In the genomic region with DNA sequence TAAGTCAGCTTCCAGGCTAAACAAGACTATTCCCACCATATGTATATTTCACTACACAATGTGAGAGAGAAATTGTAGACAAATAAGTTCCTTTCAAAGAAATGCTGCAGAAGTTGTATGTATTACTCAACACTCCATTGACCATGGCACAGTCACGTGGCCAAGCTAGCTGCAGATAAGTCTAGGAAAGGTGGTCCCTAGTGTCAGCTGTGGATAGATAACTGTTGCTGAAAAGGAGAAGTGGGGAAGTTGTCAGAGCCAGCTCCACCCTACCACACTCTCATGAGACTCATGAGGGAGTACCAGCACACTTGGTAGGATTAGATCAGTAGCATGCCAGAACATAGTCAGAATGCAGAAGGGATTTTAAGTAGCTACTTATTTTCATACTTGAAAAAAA, we compare ENCODE assay signal across 20 mouse cellular contexts. TPM values are rescaled to one million over a fixed set of nuclear protein-coding genes. Genes with fewer than 3 reads are reported as not detected.
DNase-seq lines count a peak whose midpoint lies in the region; ATAC-seq and TF ChIP-seq lines count a peak whose summit lies in the region.
"Had no signal": no experiment of that assay in that cellular context is flagged by ENCODE, and none has a peak within 500 bp of the region (broad histone marks: within the 10 kb centered on the region; RNA-seq: fewer than 3 reads in every experiment).

No protein-coding gene starts in this region.

- H3K4me3 ChIP-seq in G1E (ENCODE audit: low read depth, low read length) = no peak overlapping the region; the same call in 1 of the 2 replicates
- H3K4me3 ChIP-seq in liver, embryonic 14.5 days (ENCODE audit: insufficient read depth in 1 of 2, low read depth in 2 of 2, low read length in 2 of 2) = no peak overlapping the region
- H3K4me3 ChIP-seq: hindbrain, embryonic 15.5 days; layer of hippocampus, adult 2 months; limb, embryonic 12.5 days; midbrain, embryonic 12.5 days had no signal

- TF ChIP-seq CTCF in G1E (IDR thresholded peaks at IDR 0.05; ENCODE audit: low read depth, low read length) = no peak
- no peak for TF ChIP-seq CTCF in liver, embryonic 14.5 days (IDR thresholded peaks at IDR 0.05; ENCODE audit: low read depth)

- peak; percentile 81 for DNase-seq in G1E (ENCODE audit: low spot score)
- peak; percentile 37 for DNase-seq in c-Kit-positive CD71-positive TER-119-positive erythroid progenitor cells, embryonic 14.5 days (ENCODE audit: low spot score)
- peak; percentile 15 to 33 (median 29) for DNase-seq in liver, embryonic 14.5 days (ENCODE audit: low read depth in 3 of 3, low spot score in 3 of 3)
- no peak for DNase-seq in thymus, postnatal 0 days (ENCODE audit: low spot score)
- DNase-seq in left cerebral cortex, adult 8-10 months (ENCODE audit: low spot score in 2 of 2) = no peak
- DNase-seq: cerebellum, postnatal 10 days; gastrocnemius, postnatal 25 days; kidney, adult 11 months; kidney, postnatal 10 days had no signal

- ATAC-seq in G1E (ENCODE audit: extremely low read depth, insufficient number of reproducible peaks, low FRiP score, poor library complexity, severe bottlenecking) = peak; percentile 100
- peak; percentile 83 for ATAC-seq in liver, embryonic 14.5 days (ENCODE audit: insufficient read depth)
- peak; percentile 36; the same call in 1 of the 2 replicates for ATAC-seq in neutrophil, adult 5-6 weeks (ENCODE audit: extremely low read depth, insufficient number of reproducible peaks, low FRiP score, poor library complexity, severe bottlenecking)
- ATAC-seq in inflammation-experienced regulatory T-cells, adult 6 months = no peak

- no peak overlapping the region for H3K9ac ChIP-seq in liver, embryonic 14.5 days (replicated peaks)
- H3K9ac ChIP-seq: hindbrain, embryonic 15.5 days; limb, embryonic 12.5 days; midbrain, embryonic 12.5 days had no signal

- H3K9me3 ChIP-seq in G1E (replicated peaks) = no peaks in the 10 kb centered on the region
- no peaks in the 10 kb centered on the region for H3K9me3 ChIP-seq in liver, embryonic 14.5 days (ENCODE audit: control insufficient read depth, low read length)
- H3K9me3 ChIP-seq: hindbrain, embryonic 15.5 days; midbrain, embryonic 12.5 days had no signal

- H3K4me2 ChIP-seq in liver, embryonic 14.5 days (ENCODE audit: low read depth) = no peak overlapping the region
- H3K4me2 ChIP-seq: hindbrain, embryonic 15.5 days; limb, embryonic 12.5 days; midbrain, embryonic 12.5 days had no signal

- 6% methylated on average over 1 of the region's 1 CpGs for WGBS in liver, embryonic 14.5 days (ENCODE audit: insufficient replicate concordance)

- no peak overlapping the region for H3K27ac ChIP-seq in liver, embryonic 14.5 days
- H3K27ac ChIP-seq: hindbrain, embryonic 15.5 days; layer of hippocampus, adult 2 months; limb, embryonic 12.5 days; midbrain, embryonic 12.5 days had no signal

- peaks cover 37% of the 10 kb centered on the region for H3K4me1 ChIP-seq in G1E (ENCODE audit: insufficient read depth, low read depth, low read length)
- peaks cover 6 to 10% of the 10 kb centered on the region in 2 experiments for H3K4me1 ChIP-seq in liver, embryonic 14.5 days (replicated peaks; ENCODE audit: control insufficient read depth in 2 of 2, insufficient read depth in 2 of 2, low read length in 1 of 2)
- H3K4me1 ChIP-seq: limb, embryonic 12.5 days; midbrain, embryonic 12.5 days had no signal

- no peaks in the 10 kb centered on the region for H3K27me3 ChIP-seq in G1E (ENCODE audit: insufficient read depth, low read length)
- no peaks in the 10 kb centered on the region for H3K27me3 ChIP-seq in liver, embryonic 14.5 days (ENCODE audit: control insufficient read depth, insufficient read depth, low read length)
- H3K27me3 ChIP-seq: hindbrain, embryonic 15.5 days; limb, embryonic 12.5 days; midbrain, embryonic 12.5 days had no signal

- H3K36me3 ChIP-seq in G1E (replicated peaks) = peaks cover 33% of the 10 kb centered on the region
- no peaks in the 10 kb centered on the region for H3K36me3 ChIP-seq in liver, embryonic 14.5 days (replicated peaks; ENCODE audit: control insufficient read depth, insufficient read depth, low read depth)

- no peak; the same call in 1 of the 2 replicates for TF ChIP-seq EP300 in liver, embryonic 14.5 days (IDR thresholded peaks at IDR 0.05; ENCODE audit: low read depth)

RNA-seq across cellular contexts. Expression of gene Guca2a, which starts 28.0 kb away (rescaled TPM):
- not detected in 2 replicates for total RNA-seq in G1E (2014; fragmentation: Nextera tagmentation)
- not detected in 2 replicates for total RNA-seq in G1E (2017)
- polyA plus RNA-seq in G1E (2012) = not detected in 2 replicates
- polyA plus RNA-seq in liver, embryonic 14.5 days (2012; rRNA removed) = 0.14 TPM in 1 of 2 replicates, not detected in the other
- not detected in 2 replicates for polyA plus RNA-seq in liver, embryonic 14.5 days (2014; fragmentation: Nextera tagmentation; extraction: Ambion mirVana)
- not detected in 2 replicates for total RNA-seq in neutrophil, adult 5-6 weeks (2017)
- not detected for polyA plus RNA-seq in inflammation-experienced regulatory T-cells, adult 6 months (2017; shearing (Covaris generic))
- polyA plus RNA-seq in thymus, postnatal 0 days (2015; fragmentation: Nextera tagmentation; extraction: Ambion mirVana) = 0.69 TPM in 1 of 2 replicates, not detected in the other
- under 1 TPM in 1 of 4 experiments, not detected in 3; 0.68 TPM for total RNA-seq in left cerebral cortex, adult 8-10 months (2022)
- total RNA-seq: gastrocnemius, postnatal 25 days; layer of hippocampus, adult 2 months had no signal
- polyA plus RNA-seq: forebrain, embryonic 11.5 days; frontal cortex, adult 2 months; hindbrain, embryonic 15.5 days; limb, embryonic 12.5 days; midbrain, embryonic 12.5 days; neural tube, embryonic 14.5 days had no signal

RNA-seq across cellular contexts. Expression of gene Guca2b, which starts 49.3 kb away (rescaled TPM):
- not detected in 2 replicates for total RNA-seq in G1E (2014; fragmentation: Nextera tagmentation)
- total RNA-seq in G1E (2017) = 0.33 TPM in 1 of 2 replicates, not detected in the other
- not detected in 2 replicates for polyA plus RNA-seq in G1E (2012)
- 0.12 and 0.64 TPM in 2 replicates for polyA plus RNA-seq in liver, embryonic 14.5 days (2012; rRNA removed)
- not detected in 2 replicates for polyA plus RNA-seq in liver, embryonic 14.5 days (2014; fragmentation: Nextera tagmentation; extraction: Ambion mirVana)
- not detected in 2 replicates for total RNA-seq in neutrophil, adult 5-6 weeks (2017)
- not detected for polyA plus RNA-seq in inflammation-experienced regulatory T-cells, adult 6 months (2017; shearing (Covaris generic))
- polyA plus RNA-seq in thymus, postnatal 0 days (2015; fragmentation: Nextera tagmentation; extraction: Ambion mirVana) = 0.68 and 1.1 TPM in 2 replicates
- total RNA-seq in left cerebral cortex, adult 8-10 months (2022) = not detected
- total RNA-seq: gastrocnemius, postnatal 25 days; layer of hippocampus, adult 2 months had no signal
- polyA plus RNA-seq: forebrain, embryonic 11.5 days; heart, postnatal 0 days; hindbrain, embryonic 15.5 days; limb, embryonic 12.5 days; lung, embryonic 16.5 days; midbrain, embryonic 12.5 days; neural tube, embryonic 14.5 days had no signal

Comparison
In these comparisons a context has a peak if more than half of its experiments do, and no peak if none do; other contexts are left out.
1. DNase-seq: peak in G1E (single experiment), c-Kit-positive CD71-positive TER-119-positive erythroid progenitor cells, embryonic 14.5 days (single experiment) and liver, embryonic 14.5 days (3 of 3); none in thymus, postnatal 0 days (single experiment) and left cerebral cortex, adult 8-10 months (0 of 2).